Mouse (Mus musculus): ENCODE results near the gene Olfr801. TPM values are rescaled to one million over a fixed set of nuclear protein-coding genes. Genes with fewer than 3 reads are reported as not detected.

The Olfr801 gene
- total RNA-seq (2017), result not detected in 2 replicates

- ATAC-seq (replicated peaks; ENCODE audit: low read depth, poor library complexity, severe bottlenecking), result no peak
Measured at GRCm38 (mm10) chr10:129673765-129674164, at the start of gene Olfr801. Gene Olfr801, minus strand, starts transcription at chr10:129673865.

- ATAC-seq (replicated peaks; ENCODE audit: low read depth, poor library complexity, severe bottlenecking), result no peak
Measured at GRCm38 (mm10) chr10:129702910-129703309, 29.2 kb upstream of the Olfr801 start, which contains the start of gene Olfr804. Gene Olfr804, plus strand, starts transcription at chr10:129703210.

- no peak for ATAC-seq (replicated peaks; ENCODE audit: low read depth, poor library complexity, severe bottlenecking)
Measured at GRCm38 (mm10) chr10:129694186-129694585, 20.5 kb upstream of the Olfr801 start, which contains the start of gene Olfr803. Gene Olfr803, minus strand, starts transcription at chr10:129694286.

GRCm38 (mm10) chr10:129688069-129688468, 14.4 kb upstream of the Olfr801 start, which contains the start of gene Olfr802:
Gene Olfr802, minus strand, starts transcription at chr10:129688169.
- no peak for ATAC-seq (replicated peaks; ENCODE audit: low read depth, poor library complexity, severe bottlenecking)

- ATAC-seq (replicated peaks; ENCODE audit: low read depth, poor library complexity, severe bottlenecking), result no peak
Measured at GRCm38 (mm10) chr10:129657394-129657793, 16.3 kb downstream of the Olfr801 start, which contains the start of gene Olfr800. Gene Olfr800, plus strand, starts transcription at chr10:129657694.

GRCm38 (mm10) chr10:129651763-129652162, 21.9 kb downstream of the Olfr801 start:
- ATAC-seq (replicated peaks; ENCODE audit: low read depth, poor library complexity, severe bottlenecking), result no peak

GRCm38 (mm10) chr10:129637184-129637583, 36.5 kb downstream of the Olfr801 start, which contains the start of gene Olfr799:
Gene Olfr799, plus strand, starts transcription at chr10:129637484.
- ATAC-seq (replicated peaks; ENCODE audit: low read depth, poor library complexity, severe bottlenecking), result no peak

- ATAC-seq (replicated peaks; ENCODE audit: low read depth, poor library complexity, severe bottlenecking), result no peak
Measured at GRCm38 (mm10) chr10:129627834-129628233, 45.8 kb downstream of the Olfr801 start, which contains the start of gene Olfr798. Gene Olfr798, minus strand, starts transcription at chr10:129627934.

- ATAC-seq (replicated peaks; ENCODE audit: low read depth, poor library complexity, severe bottlenecking), result no peak
Measured at GRCm38 (mm10) chr10:129623251-129623650, 50.4 kb downstream of the Olfr801 start.

- no peak for ATAC-seq (replicated peaks; ENCODE audit: low read depth, poor library complexity, severe bottlenecking)
Measured at GRCm38 (mm10) chr10:129621724-129622123, 51.9 kb downstream of the Olfr801 start.

Other genes starting within 250 kb of the Olfr801 start
- gene Olfr786, start 246.6 kb downstream of the Olfr801 start, total RNA-seq (2017), result not detected in 2 replicates
- not detected in 2 replicates for gene Olfr787, start 212.0 kb downstream of the Olfr801 start, total RNA-seq (2017)
- not detected in 2 replicates for gene Olfr788, start 202.9 kb downstream of the Olfr801 start, total RNA-seq (2017)
- not detected in 2 replicates for gene Olfr789, start 189.1 kb downstream of the Olfr801 start, total RNA-seq (2017)
- gene Olfr790, start 175.4 kb downstream of the Olfr801 start, total RNA-seq (2017), result not detected in 2 replicates
- gene Olfr791, start 152.1 kb downstream of the Olfr801 start, total RNA-seq (2017), result not detected in 2 replicates
- not detected in 2 replicates for gene Olfr792, start 134.7 kb downstream of the Olfr801 start, total RNA-seq (2017)
- gene Olfr794, start 106.2 kb downstream of the Olfr801 start, total RNA-seq (2017), result not detected in 2 replicates
- not detected in 2 replicates for gene Olfr796, start 61.3 kb downstream of the Olfr801 start, total RNA-seq (2017)
- not detected in 2 replicates for gene Olfr798, start 45.9 kb downstream of the Olfr801 start, total RNA-seq (2017)
- not detected in 2 replicates for gene Olfr799, start 36.4 kb downstream of the Olfr801 start, total RNA-seq (2017)
- not detected in 2 replicates for gene Olfr800, start 16.2 kb downstream of the Olfr801 start, total RNA-seq (2017)
- not detected in 2 replicates for gene Olfr802, start 14.3 kb upstream of the Olfr801 start, total RNA-seq (2017)
- not detected in 2 replicates for gene Olfr803, start 20.4 kb upstream of the Olfr801 start, total RNA-seq (2017)
- gene Olfr804, start 29.3 kb upstream of the Olfr801 start, total RNA-seq (2017), result not detected in 2 replicates
- not detected in 2 replicates for gene Olfr805, start 55.5 kb upstream of the Olfr801 start, total RNA-seq (2017)
- not detected in 2 replicates for gene Olfr806, start 68.1 kb upstream of the Olfr801 start, total RNA-seq (2017)
- gene Olfr807, start 83.9 kb upstream of the Olfr801 start, total RNA-seq (2017), result not detected in 2 replicates
- gene Olfr808, start 91.6 kb upstream of the Olfr801 start, total RNA-seq (2017), result not detected in 2 replicates
- gene Olfr809, start 100.8 kb upstream of the Olfr801 start, total RNA-seq (2017), result not detected in 2 replicates
- not detected in 2 replicates for gene Olfr810, start 121.1 kb upstream of the Olfr801 start, total RNA-seq (2017)
- not detected in 2 replicates for gene Olfr811, start 130.5 kb upstream of the Olfr801 start, total RNA-seq (2017)
- not detected in 2 replicates for gene Olfr812, start 172.2 kb upstream of the Olfr801 start, total RNA-seq (2017)
- not detected in 2 replicates for gene Olfr813, start 181.5 kb upstream of the Olfr801 start, total RNA-seq (2017)
- gene Olfr814, start 206.0 kb upstream of the Olfr801 start, total RNA-seq (2017), result not detected in 2 replicates
- not detected in 2 replicates for gene Olfr815, start 232.0 kb upstream of the Olfr801 start, total RNA-seq (2017)
- gene Olfr816, start 241.7 kb upstream of the Olfr801 start, total RNA-seq (2017), result not detected in 2 replicates